Mouse (Mus musculus): ENCODE results near the gene Bax.
A peak's percentile ranks its signal among the peaks of the same experiment; 100 is the strongest.

- TF ChIP-seq CTCF (IDR thresholded peaks at IDR 0.05) (no peak), POLR2A (IDR thresholded peaks at IDR 0.05; ENCODE audit: insufficient read depth, low read depth, low read length) (0 out of 2 replicates have a peak, but pooled peaks have one; percentile 8), EP300 (IDR thresholded peaks at IDR 0.05; ENCODE audit: insufficient read depth, low read depth, low read length) (no peak)
Measured at GRCm38 (mm10) chr7:45491264-45491663, 24.6 kb upstream of the Bax start.

All from heart, adult 2 months (tissue).